Mouse (Mus musculus): Measurements from ENCODE around the gene Gfi1b. TPM values are rescaled to one million over a fixed set of nuclear protein-coding genes. Genes with fewer than 3 reads are reported as not detected.

The Gfi1b gene
- total and polyA plus RNA-seq, 3 experiments, result 82.9 to 277 (median 194) TPM

DNA sequence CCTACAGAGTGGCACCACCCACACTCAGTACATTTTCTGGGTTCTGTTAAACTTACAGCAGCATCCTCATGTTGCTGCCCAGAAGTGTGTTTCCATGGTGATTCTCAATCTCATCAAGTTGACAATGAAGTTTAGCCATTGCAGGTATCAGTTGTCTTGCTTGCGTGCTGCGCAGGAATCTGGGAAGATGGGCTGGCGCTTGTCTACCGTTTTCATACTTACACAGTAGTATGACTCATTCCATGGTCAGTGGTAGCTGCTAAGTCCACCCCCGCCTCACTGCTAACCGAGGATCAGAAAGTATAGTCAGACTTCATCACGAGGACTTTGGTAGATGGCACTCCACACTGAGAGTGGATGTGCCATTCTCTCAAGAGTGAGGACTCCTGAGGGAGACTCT lies 31.6 kb upstream of the Gfi1b start:
- Histone ChIP-seq H3K27me3 (ENCODE audit: control insufficient read depth in 1 of 2, insufficient read depth in 2 of 2, low read length in 2 of 2) (no peaks in the 10 kb centered on the region), H3K27ac (ENCODE audit: control insufficient read depth, low read depth, low read length) (no peak overlapping the region), H3K9ac (ENCODE audit: control insufficient read depth, low read depth, low read length, poor library complexity, severe bottlenecking) (no peak overlapping the region), H3K4me3 (ENCODE audit: control insufficient read depth in 1 of 2, insufficient read depth in 1 of 2, low read depth in 2 of 2, low read length in 2 of 2) (no peak overlapping the region), H3K79me2 (ENCODE audit: control insufficient read depth, insufficient read depth, low read length, poor library complexity) (peaks cover 6% of the 10 kb centered on the region; the same call in 1 of the 2 replicates), H3K9me3 (replicated peaks; ENCODE audit: insufficient read depth, low read length) (no peaks in the 10 kb centered on the region), H3K4me1 (ENCODE audit: control insufficient read depth in 1 of 2, insufficient read depth in 2 of 2, low read length in 2 of 2) (no peaks in the 10 kb centered on the region), H3K36me3 (ENCODE audit: control insufficient read depth in 1 of 2, insufficient read depth in 2 of 2, low read length in 2 of 2) (no peaks in the 10 kb centered on the region; a peak in 2 of 4 replicates)
- no peak for TF ChIP-seq RAD21 (IDR thresholded peaks at IDR 0.05; ENCODE audit: low read depth, low read length)
- TF ChIP-seq MAX (IDR thresholded peaks at IDR 0.05; ENCODE audit: low read length), result no peak
- TF ChIP-seq EP300 (IDR thresholded peaks at IDR 0.05; ENCODE audit: low read depth in 1 of 2, low read length in 2 of 2), result no peak
- TF ChIP-seq MEF2A (IDR thresholded peaks at IDR 0.05; ENCODE audit: extremely low read depth, insufficient replicate concordance, low read depth, low read length, poor library complexity, severe bottlenecking), result no peak
- no peak for TF ChIP-seq KAT2A (conservative IDR thresholded peaks at IDR 0.05; ENCODE audit: low read depth, low read length)
- TF ChIP-seq TBP (IDR thresholded peaks at IDR 0.05; ENCODE audit: low read depth, low read length), result no peak
- no peak for TF ChIP-seq GABPA (IDR thresholded peaks at IDR 0.05; ENCODE audit: low read depth, low read length)
- no peak for DNase-seq (ENCODE audit: low read depth, low spot score)

DNA sequence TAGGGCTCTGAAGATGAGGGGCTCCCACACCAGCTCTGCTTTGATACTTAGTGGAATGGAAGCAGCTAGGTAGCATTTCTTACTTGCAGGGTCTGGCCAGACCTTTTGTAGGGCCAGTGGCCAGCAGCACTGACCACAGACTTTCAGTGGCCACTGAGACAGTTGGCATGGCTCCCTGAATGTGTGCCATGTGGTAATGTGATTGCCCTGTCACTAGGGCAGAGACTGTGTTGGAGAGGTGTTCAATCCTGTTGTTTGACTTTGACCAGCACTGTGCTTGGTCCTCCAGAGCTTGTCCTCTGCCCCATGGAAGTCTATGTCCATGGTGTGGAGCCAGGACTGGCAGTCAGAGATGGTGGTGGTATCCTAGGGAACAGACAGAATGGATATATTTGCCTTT lies 28.7 kb upstream of the Gfi1b start:
- no peak overlapping the region for H3K4me3 ChIP-seq (ENCODE audit: control insufficient read depth in 1 of 2, insufficient read depth in 1 of 2, low read depth in 2 of 2, low read length in 2 of 2)
- TF ChIP-seq TBP (IDR thresholded peaks at IDR 0.05; ENCODE audit: low read depth, low read length), result no peak
- TF ChIP-seq E2F4 (IDR thresholded peaks at IDR 0.05; ENCODE audit: borderline replicate concordance, low read depth, low read length), result no peak
- TF ChIP-seq MYB (IDR thresholded peaks at IDR 0.05; ENCODE audit: low read depth, low read length), result no peak
- no peak for TF ChIP-seq POLR2A (IDR thresholded peaks at IDR 0.05; ENCODE audit: control insufficient read depth in 1 of 2, insufficient read depth in 1 of 2, low read depth in 1 of 2, low read length in 2 of 2, poor library complexity in 1 of 2)
- no peak for TF ChIP-seq EP300 (IDR thresholded peaks at IDR 0.05; ENCODE audit: low read depth in 1 of 2, low read length in 2 of 2)
- TF ChIP-seq GABPA (IDR thresholded peaks at IDR 0.05; ENCODE audit: low read depth, low read length), result no peak
- H3K36me3 ChIP-seq (ENCODE audit: control insufficient read depth in 1 of 2, insufficient read depth in 2 of 2, low read length in 2 of 2), result no peaks in the 10 kb centered on the region; a peak in 1 of 4 replicates
- 0 out of 4 replicates have a peak, but pooled peaks cover 0 to 3% of the 10 kb centered on the region in 2 experiments for H3K4me1 ChIP-seq (ENCODE audit: control insufficient read depth in 1 of 2, insufficient read depth in 2 of 2, low read length in 2 of 2)
- H3K27me3 ChIP-seq (ENCODE audit: control insufficient read depth in 1 of 2, insufficient read depth in 2 of 2, low read length in 2 of 2), result no peaks in the 10 kb centered on the region
- peaks cover 12% of the 10 kb centered on the region; the same call in 1 of the 2 replicates for H3K79me2 ChIP-seq (ENCODE audit: control insufficient read depth, insufficient read depth, low read length, poor library complexity)
- no peak overlapping the region for H3K9ac ChIP-seq (ENCODE audit: control insufficient read depth, low read depth, low read length, poor library complexity, severe bottlenecking)
- H3K27ac ChIP-seq (ENCODE audit: control insufficient read depth, low read depth, low read length), result no peak overlapping the region
- H3K9me3 ChIP-seq (replicated peaks; ENCODE audit: insufficient read depth, low read length), result no peaks in the 10 kb centered on the region
- DNase-seq (ENCODE audit: low read depth, low spot score), result no peak

DNA sequence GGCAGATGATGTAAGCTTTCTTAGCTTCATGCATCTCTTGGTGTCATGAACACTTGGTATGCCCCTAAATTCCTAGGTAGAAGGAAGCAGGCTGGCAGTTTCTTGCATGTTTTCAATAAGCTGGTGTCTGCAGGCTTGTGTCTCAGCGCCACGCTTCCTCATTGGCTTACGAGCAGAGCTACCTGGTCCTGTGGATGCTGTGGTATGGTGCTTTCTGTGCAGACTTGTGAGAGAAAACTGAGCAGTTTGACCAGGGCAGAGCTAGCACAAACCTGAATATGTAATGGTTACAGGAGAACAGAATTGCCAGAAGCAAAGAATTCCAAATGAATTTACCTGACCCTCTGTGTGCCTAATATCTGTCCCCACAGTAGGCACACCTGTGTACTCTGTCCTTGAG lies 21.3 kb upstream of the Gfi1b start:
- peaks cover 0 to 19% of the 10 kb centered on the region in 2 experiments; a peak in 2 of 4 replicates for H3K36me3 ChIP-seq (ENCODE audit: control insufficient read depth in 1 of 2, insufficient read depth in 2 of 2, low read length in 2 of 2)
- peaks cover 6 to 14% of the 10 kb centered on the region in 2 experiments for H3K4me1 ChIP-seq (ENCODE audit: control insufficient read depth in 1 of 2, insufficient read depth in 2 of 2, low read length in 2 of 2)
- H3K27ac ChIP-seq (ENCODE audit: control insufficient read depth, low read depth, low read length), result no peak overlapping the region
- DNase-seq (ENCODE audit: low read depth, low spot score), result no peak
- H3K9me3 ChIP-seq (replicated peaks; ENCODE audit: insufficient read depth, low read length), result no peaks in the 10 kb centered on the region
- H3K27me3 ChIP-seq (ENCODE audit: control insufficient read depth in 1 of 2, insufficient read depth in 2 of 2, low read length in 2 of 2), result no peaks in the 10 kb centered on the region
- no peak overlapping the region for H3K9ac ChIP-seq (ENCODE audit: control insufficient read depth, low read depth, low read length, poor library complexity, severe bottlenecking)
- no peak overlapping the region for H3K4me3 ChIP-seq (ENCODE audit: control insufficient read depth in 1 of 2, insufficient read depth in 1 of 2, low read depth in 2 of 2, low read length in 2 of 2)
- peaks cover 29% of the 10 kb centered on the region for H3K79me2 ChIP-seq (ENCODE audit: control insufficient read depth, insufficient read depth, low read length, poor library complexity)
- TF ChIP-seq ELF1 (IDR thresholded peaks at IDR 0.05; ENCODE audit: low read depth, low read length), result no peak
- TF ChIP-seq ETS1 (IDR thresholded peaks at IDR 0.05; ENCODE audit: low read depth, low read length), result no peak
- TF ChIP-seq CHD1 (IDR thresholded peaks at IDR 0.05; ENCODE audit: low read depth, low read length), result no peak
- TF ChIP-seq MAFK (IDR thresholded peaks at IDR 0.05; ENCODE audit: borderline replicate concordance, low read depth, low read length), result no peak
- no peak for TF ChIP-seq ZMIZ1 (IDR thresholded peaks at IDR 0.05; ENCODE audit: low read depth, low read length)
- no peak for TF ChIP-seq HCFC1 (IDR thresholded peaks at IDR 0.05; ENCODE audit: low read depth, low read length)
- TF ChIP-seq POLR2AphosphoS2 (IDR thresholded peaks at IDR 0.05; ENCODE audit: low read length), result no peak
- no peak for TF ChIP-seq POLR2AphosphoS5 (IDR thresholded peaks at IDR 0.05; ENCODE audit: borderline replicate concordance, low read depth, low read length)
- no peak for TF ChIP-seq MEF2A (IDR thresholded peaks at IDR 0.05; ENCODE audit: extremely low read depth, insufficient replicate concordance, low read depth, low read length, poor library complexity, severe bottlenecking)
- no peak for TF ChIP-seq ZKSCAN1 (IDR thresholded peaks at IDR 0.05; ENCODE audit: low read depth, low read length)
- TF ChIP-seq CHD2 (IDR thresholded peaks at IDR 0.05; ENCODE audit: low read length), result no peak
- TF ChIP-seq NRF1 (IDR thresholded peaks at IDR 0.05; ENCODE audit: insufficient read depth, low read depth, low read length, poor library complexity, severe bottlenecking), result no peak
- no peak for TF ChIP-seq CTCF (IDR thresholded peaks at IDR 0.05 in 2 of 3, conservative IDR thresholded peaks at IDR 0.05 in 1 of 3; ENCODE audit: control insufficient read depth in 1 of 3, insufficient read depth in 1 of 3, low read depth in 2 of 3, low read length in 3 of 3, poor library complexity in 1 of 3, severe bottlenecking in 1 of 3)
- no peak for TF ChIP-seq UBTF (IDR thresholded peaks at IDR 0.05; ENCODE audit: borderline replicate concordance, insufficient read depth, low read depth, low read length)
- no peak for TF ChIP-seq SMC3 (IDR thresholded peaks at IDR 0.05; ENCODE audit: low read depth, low read length)
- TF ChIP-seq POLR2A (IDR thresholded peaks at IDR 0.05; ENCODE audit: control insufficient read depth in 1 of 2, insufficient read depth in 1 of 2, low read depth in 1 of 2, low read length in 2 of 2, poor library complexity in 1 of 2), result no peak
- no peak for TF ChIP-seq NELFE (IDR thresholded peaks at IDR 0.05; ENCODE audit: low read depth, low read length)
- TF ChIP-seq EP300 (IDR thresholded peaks at IDR 0.05; ENCODE audit: low read depth in 1 of 2, low read length in 2 of 2), result no peak

Measured in MEL (cell line).